Mouse (Mus musculus): ENCODE results near the gene Psmd13. TPM values are rescaled to one million over a fixed set of nuclear protein-coding genes. Genes with fewer than 3 reads are reported as not detected.

Gene Psmd13
- total RNA-seq, 4 experiments from 2014 or later, result 105 to 117 (median 109) TPM

DNA sequence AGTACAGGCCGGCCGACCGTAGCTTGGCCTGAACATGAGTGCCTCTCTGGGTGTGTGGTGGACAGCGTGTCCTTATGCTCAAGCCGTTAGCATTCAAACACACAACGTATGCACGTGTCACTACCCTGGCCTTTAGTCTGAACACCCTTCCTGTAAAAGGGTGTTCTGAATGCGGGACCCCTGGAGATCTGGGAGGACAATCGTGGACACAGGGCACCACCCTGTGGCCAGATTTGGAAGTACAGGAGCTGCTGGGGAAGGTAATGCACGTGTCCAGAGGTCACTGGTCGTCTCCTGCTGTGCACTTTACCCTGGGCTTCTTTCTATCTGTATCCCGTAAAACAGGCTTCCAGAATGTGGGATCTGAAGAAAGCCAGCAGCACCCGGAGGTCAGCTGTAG lies 21.4 kb downstream of the Psmd13 start:
- peak in 1 of 2 experiments; percentile 81 for DNase-seq (ENCODE audit: low spot score in 2 of 2)

DNA sequence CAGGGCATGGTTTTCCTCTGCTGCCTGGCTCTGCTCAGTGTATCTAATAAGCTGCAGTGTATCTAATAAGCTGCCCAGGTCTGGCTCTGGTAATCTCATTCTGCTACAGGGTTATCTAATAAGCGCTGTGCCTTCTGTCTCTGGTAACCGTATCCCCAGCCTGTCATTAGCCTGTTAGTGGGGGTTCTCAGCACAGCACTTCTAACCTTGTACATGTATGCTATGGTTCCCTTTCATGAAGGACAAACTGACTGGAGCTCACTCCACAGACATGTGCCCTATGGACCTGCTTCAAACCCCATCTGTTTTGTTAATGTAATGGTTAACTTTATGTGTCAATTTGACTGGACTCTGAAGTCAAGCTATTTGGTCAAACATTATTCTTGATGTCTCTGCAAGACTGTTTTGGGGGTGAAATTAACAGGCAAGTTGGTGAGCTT lies 23.9 kb downstream of the Psmd13 start:
- no peak for DNase-seq (ENCODE audit: low spot score in 2 of 2)

DNA sequence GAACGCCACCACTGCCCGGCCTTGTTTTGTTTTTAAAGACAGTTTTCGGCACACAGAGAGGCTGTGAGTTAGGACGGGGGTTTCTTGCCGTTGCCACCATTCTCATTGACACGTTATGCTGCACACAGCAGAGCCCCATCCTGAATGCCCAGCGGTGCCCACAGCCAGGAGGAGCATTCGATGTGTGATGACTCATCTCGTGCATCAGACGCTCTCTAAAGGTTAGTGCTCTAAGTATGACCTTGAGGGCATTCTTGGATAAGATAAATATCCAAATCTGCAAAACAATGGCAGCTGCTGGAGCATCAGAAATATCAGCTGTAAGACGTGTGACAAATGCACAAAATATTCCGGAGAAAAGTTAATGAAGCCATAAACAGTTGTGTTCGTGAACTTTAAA lies 25.4 kb downstream of the Psmd13 start:
- DNase-seq (ENCODE audit: low spot score in 2 of 2), result no peak

- DNase-seq (ENCODE audit: low spot score in 2 of 2), result no peak
These were observed 25.9 kb downstream of the Psmd13 start for GRCm38 (mm10) chr7:140907697-140908096.

GRCm38 (mm10) chr7:140908181-140908580 lies 26.4 kb downstream of the Psmd13 start:
- no peak for DNase-seq (ENCODE audit: low spot score in 2 of 2)

DNA sequence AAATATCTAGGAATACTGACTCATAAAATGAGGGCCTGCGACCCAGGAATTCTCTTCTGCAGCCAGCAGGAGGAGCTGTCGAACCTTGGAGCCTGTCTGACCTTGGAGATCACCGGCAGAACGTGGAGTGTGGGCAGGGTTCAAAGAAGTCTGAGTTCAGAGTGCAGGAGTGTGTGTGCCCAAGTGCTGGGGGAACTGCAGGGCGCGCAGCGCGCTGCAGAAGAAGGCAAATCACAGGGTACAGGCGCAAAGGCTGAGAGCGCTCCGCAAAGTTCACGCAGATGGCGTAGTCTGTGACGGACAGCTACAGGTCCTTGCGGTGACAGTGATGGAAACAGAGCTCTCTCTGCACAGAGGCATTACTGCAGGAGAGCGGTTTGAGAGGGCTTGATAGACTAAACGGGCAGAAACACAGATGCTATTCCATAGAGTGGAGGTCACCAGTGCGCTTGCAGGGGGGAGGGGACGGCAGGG lies 26.9 kb downstream of the Psmd13 start:
- peak in 1 of 2 experiments; percentile 63 for DNase-seq (ENCODE audit: low spot score in 2 of 2)

DNA sequence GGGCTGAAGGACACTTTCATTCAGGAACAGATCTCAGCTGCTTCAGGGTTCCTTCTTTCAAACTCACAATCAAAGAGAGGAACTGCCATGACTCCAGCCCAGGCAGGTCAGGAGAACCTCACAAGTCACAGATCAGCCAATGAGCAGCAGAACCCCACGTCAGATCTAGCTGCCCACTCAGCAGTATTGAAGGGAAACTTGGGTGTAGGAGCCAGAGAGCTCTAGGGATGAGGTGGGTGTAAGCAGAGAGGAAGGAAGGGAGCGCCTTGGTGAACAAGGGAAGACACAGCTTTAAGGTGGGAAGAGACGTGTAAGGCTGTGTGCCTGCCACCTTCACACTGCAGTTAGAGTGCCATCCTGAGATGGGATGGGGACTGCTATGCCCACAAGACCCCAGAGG lies 30.5 kb downstream of the Psmd13 start:
- DNase-seq (ENCODE audit: low spot score in 2 of 2), result peak; percentile 20 to 32

DNA sequence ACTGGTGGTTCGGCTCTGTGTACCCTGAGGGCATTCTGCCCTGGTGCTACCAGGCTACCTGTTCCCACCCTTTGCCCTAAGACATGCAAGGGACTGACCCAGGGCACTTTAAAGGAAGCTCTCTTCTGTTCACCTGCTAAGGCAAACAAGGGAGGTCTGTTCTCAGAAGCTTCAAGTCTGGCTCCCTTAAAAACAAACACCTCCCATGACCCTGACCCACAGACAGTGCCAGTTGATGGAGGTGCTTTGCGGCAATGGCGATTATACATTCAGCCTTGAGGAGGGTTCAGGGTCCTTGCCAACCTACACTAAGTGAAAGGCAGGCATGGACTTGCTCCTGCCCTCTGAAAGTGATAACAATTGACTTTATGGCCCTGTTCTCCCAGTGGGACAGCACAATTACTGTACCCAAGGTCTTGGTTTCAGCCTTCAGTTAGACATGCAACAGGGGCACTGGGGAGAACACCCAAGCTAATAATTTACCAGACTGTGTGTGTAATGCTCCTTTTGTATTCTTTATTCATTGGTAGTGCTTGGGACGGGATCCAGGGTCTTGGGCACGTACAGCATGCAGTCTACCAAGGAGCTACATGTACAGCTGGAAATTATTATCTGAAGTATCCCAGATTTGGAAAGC lies 31.2 kb downstream of the Psmd13 start:
- DNase-seq (ENCODE audit: low spot score in 2 of 2), result no peak

GRCm38 (mm10) chr7:140914031-140914690 lies 32.4 kb downstream of the Psmd13 start:
- no peak for DNase-seq (ENCODE audit: low spot score in 2 of 2)

- DNase-seq (ENCODE audit: low spot score in 2 of 2), result no peak
These were observed 38.1 kb downstream of the Psmd13 start for GRCm38 (mm10) chr7:140919911-140920310.

DNA sequence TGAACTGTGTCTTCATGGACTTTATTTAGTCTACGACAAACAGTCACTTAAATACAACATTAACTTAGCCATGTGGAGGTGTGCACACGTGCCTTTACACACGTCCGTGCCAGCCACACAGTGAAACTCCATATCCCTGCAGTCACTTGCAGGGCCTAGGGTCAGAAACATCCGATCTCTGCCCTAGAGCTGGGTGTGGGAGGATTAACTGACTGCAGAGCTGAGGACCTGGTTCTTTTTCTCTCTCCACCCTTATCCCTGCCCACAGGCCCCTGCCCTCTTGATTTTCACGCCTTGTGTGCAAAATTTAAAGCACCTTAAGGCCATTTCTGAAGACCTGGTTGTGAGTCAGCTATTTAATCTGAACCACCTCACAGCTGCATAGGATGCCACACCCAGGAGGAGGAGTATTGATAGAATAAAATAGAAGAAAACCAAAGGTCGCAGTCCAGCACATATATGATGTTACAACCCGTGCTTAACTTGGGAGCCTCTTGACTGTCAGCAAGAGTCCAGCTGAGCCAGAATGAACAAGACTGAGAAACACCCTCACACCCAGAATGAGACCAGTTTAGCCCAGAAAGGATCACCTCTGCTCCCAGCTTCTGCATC lies 38.8 kb downstream of the Psmd13 start, which contains the start of gene Nlrp6:
TSS of gene Nlrp6 (plus strand) at position 485 of the 612 bp plus-strand sequence.
- DNase-seq (ENCODE audit: low spot score in 2 of 2), result no peak

DNA sequence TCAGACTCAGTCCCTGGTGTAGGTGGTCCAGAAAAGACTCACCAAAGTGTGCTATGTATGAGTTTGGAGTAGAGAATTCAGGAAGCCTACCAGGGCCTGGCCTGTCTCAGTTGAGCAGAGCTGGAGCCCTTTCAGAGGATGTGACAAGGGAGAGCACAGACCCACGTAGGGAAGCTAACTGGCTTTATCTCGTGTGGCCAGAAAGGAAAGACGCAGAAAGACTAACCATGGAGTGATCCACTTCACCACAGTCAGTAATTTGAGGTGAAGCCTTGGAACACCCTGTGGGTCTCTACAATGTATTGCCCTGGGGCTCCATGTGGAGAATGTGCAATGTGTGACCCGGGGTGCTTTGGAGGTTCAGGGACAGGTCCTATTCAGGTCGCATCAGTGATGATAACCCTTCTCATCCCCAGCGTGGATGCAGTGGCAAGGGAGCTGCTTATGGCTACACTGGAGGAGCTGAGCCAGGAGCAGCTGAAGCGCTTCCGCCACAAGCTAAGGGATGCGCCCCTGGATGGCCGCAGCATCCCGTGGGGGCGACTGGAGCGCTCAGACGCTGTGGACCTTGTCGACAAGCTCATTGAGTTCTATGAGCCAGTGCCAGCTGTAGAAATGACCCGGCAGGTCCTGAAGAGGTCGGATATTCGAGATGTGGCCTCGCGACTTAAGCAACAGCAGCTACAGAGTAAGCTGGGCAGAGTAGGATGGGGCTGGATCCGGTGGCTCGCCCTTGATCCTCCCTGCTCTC lies 39.6 kb downstream of the Psmd13 start:
- no peak for DNase-seq (ENCODE audit: low spot score in 2 of 2)

GRCm38 (mm10) chr7:140922398-140923069 lies 40.8 kb downstream of the Psmd13 start:
- DNase-seq (ENCODE audit: low spot score in 2 of 2), result no peak

GRCm38 (mm10) chr7:140923070-140923775 lies 41.5 kb downstream of the Psmd13 start:
- DNase-seq (ENCODE audit: low spot score in 2 of 2), result no peak

DNA sequence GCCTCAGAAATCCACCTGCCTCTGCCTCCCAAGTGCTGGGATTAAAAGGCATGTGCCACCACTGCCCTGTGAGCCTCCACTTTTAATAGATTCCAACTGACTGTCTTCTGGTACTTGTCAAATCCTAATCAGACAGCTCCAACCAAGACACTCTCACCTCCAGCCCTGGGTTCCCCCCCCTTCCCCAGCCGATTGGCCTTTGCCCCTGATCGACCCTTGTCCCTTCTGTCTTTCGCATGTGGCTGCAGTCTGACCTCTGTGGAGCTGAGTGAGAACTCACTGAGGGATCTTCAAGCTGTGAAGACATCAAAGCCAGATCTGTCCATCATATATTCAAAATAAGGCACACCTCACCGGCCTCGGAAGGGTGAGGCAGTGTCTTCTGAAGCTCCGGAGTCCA lies 45.4 kb downstream of the Psmd13 start:
- DNase-seq (ENCODE audit: low spot score in 2 of 2), result no peak

GRCm38 (mm10) chr7:140938436-140938835 lies 56.7 kb downstream of the Psmd13 start:
- no peak for DNase-seq (ENCODE audit: low spot score in 2 of 2)

GRCm38 (mm10) chr7:140938896-140939295 lies 57.1 kb downstream of the Psmd13 start:
- no peak for DNase-seq (ENCODE audit: low spot score in 2 of 2)

DNA sequence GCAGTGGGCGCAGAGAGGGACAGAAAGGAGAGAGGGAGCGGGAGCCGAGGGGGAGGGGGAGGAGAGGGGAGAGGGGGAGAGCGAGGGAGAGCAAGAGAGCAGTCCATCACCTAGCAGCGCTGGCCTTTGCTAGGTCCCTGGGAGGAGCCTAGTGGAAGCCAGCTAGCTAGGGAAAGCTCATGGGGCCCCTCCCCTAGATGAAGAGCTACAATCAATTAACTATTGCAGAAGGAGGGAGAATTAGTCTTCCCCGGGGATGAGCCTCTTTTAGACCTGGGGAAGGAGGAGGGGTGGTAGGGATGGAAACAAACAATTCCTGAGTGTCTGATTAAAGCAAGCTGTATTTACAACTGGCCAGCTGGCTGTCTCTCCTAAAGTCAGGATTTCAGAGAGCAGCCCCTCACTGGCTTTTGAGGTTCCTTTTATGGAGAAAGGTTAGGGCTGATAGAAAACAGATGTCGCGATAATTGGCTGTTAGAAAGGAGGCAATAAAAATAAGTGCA lies 58.0 kb downstream of the Psmd13 start:
- DNase-seq (ENCODE audit: low spot score in 2 of 2), result no peak

GRCm38 (mm10) chr7:140941222-140942051 lies 59.7 kb downstream of the Psmd13 start, which contains the start of gene Pgghg:
TSS of gene Pgghg (plus strand) at chr7:140941391.
- no peak for DNase-seq (ENCODE audit: low spot score in 2 of 2)
